Mouse (Mus musculus): ENCODE data around the gene Trp53. TPM values are rescaled to one million over a fixed set of nuclear protein-coding genes. Genes with fewer than 3 reads are reported as not detected.
"Not testable (repeated sequence)": the region's sequence is repeated elsewhere in the genome, so short reads cannot be mapped to it uniquely, and the experiment has no call there.

Gene Trp53
- total RNA-seq, 2 experiments from 2014 or later = 18.7 to 21.1 TPM

DNA sequence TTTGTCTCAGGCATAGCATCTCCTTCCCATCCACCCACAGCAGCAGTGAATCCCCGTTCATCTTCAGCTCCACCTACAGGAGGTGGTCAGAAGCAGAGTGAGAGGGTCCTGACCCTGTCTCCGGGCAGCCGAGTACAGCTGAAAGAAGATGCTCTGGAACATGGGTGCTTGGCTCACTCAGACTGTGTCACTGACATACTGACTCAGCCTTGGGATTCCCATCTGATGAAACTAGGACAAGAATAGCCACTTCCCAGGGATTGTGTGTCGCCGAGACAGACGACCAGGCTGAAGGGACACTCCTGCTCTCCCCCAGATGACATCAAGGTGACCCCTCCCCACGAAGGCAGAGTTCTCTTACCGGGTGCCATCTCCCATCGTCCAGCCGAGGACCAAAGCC, 36.6 kb downstream of the Trp53 start:
- DNase-seq (ENCODE audit: low spot score in 2 of 2) = no peak

DNA sequence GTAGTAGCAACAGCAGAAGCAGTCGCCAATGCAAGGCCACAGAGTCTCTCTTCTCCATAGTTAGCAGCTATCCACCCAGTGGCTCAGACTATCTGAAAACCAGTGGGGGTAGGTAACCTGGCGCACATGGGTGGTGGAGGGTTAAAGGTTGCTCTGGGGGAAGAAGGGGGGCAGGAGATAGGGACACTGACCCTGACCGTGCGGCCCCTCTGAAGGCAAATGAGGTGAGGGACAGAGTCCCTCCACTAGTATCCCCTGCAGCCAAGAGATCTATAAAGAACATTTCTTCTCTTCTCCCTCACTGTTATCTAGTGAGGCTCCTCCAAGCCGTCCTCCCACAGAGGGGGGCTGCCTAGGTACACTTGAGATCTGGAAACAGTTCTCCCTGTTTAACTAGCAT, 37.6 kb downstream of the Trp53 start, which contains the start of gene Shbg:
TSS of gene Shbg (minus strand) at position 101 of the 400 bp plus-strand sequence.
- no peak for DNase-seq (ENCODE audit: low spot score in 2 of 2)
- intact Hi-C loops (cut with DNase I) = no loop called here

More for the DNA sequence above, 36.6 kb downstream of the Trp53 start:
- intact Hi-C loops (cut with DNase I) = no loop called here

DNA sequence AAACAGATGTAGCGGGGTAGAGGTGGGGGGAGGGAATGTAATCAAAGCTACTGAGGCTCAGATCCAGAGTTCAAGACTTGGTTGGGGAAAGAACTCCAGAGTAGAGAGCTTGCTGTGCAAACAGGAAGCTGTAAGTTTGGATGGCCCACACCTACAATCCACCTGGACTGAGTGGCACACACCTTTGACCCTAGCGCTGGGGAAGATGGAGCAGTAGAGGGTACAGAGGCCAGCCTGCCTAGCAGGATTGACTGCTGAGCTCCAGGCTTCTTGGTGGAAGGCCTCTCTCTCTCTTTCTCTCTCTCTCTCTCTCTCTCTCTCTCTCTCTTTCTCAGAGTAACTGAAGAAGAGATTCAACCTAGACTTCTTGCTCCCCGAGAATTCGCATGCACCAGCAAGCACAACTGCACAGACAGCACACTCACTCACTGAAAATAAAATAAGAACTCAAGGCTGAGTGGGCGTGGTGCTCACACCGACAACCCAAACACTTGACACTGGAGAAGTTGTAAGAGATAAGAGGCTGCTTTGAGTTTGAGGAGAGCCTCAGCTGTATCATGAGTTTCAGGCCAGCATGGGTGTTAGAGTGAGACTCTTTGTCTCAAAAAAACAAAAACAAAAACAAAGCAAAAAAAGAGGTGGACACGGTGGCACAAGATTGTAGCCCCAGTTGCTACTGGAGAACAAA, 40.4 kb downstream of the Trp53 start:
- intact Hi-C loops (cut with DNase I) = no loop called here
- no peak for DNase-seq (ENCODE audit: low spot score in 2 of 2)

DNA sequence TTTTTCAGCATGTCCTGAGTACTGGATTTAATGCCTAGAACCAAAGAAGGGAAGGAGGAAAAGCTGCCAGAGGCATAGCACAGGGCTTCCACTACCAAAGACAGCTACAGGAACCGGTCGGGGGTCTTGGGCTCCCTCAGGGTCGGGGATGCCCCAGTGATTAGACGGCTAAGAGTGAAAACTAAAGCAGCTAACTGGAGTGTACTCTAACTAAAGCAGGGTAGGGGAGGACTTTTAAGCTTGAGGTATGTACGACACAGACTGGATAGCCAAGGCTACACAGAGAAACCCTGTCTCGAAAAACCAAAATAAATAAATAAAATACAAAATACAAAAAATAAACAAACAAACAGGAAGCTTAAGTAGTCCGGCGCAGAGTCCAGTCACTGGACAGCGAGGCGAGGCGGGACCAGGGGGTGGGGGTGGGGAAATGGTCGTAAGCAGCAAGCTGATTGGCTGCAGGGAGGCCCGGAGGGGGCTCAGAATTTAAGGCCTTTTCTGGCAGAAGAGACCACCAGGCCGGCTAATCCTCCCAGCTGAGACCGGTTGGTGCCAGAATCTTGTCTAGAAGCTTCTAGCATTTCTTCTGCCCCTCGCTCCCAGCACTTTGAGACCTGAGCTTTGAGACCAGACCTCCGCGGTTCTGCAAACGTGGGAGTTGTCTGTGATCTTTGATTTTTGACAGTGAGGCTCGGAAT, 41.6 kb downstream of the Trp53 start, which contains the start of gene Sat2:
TSS of gene Sat2 (plus strand) at position 454 of the 698 bp plus-strand sequence.
- DNase-seq (ENCODE audit: low spot score in 2 of 2) = peak; percentile 47 to 55
- intact Hi-C loops (cut with DNase I) = no loop called here

DNA sequence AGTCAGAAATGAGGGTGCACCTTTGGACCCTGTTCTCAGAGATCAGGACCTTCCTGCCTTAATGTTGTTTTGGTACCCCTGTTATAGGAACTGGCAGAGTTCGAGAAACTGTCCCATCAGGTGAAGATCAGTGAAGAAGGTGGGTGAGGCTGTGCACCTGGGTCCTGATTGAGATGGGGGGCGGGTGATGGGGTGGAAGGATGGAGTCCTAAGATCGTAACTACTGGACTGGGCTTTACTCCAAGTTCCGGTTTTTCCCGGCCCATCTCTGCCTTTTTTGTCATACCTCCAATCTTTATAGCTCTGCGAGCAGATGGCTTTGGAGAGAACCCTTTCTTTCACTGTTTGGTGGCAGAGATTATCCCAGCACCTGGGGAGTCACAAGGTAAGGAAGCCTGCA, 42.2 kb downstream of the Trp53 start:
- DNase-seq (ENCODE audit: low spot score in 2 of 2) = no peak
- intact Hi-C loops (cut with DNase I) = no loop called here

- DNase-seq (ENCODE audit: low spot score in 2 of 2) = no peak
- intact Hi-C loops (cut with DNase I) = no loop called here
These were observed 42.8 kb downstream of the Trp53 start for GRCm38 (mm10) chr11:69623006-69623405.

GRCm38 (mm10) chr11:69624339-69624738, 44.2 kb downstream of the Trp53 start:
- DNase-seq (ENCODE audit: low spot score in 2 of 2); intact Hi-C loops (cut with DNase I): not testable (repeated sequence)

DNA sequence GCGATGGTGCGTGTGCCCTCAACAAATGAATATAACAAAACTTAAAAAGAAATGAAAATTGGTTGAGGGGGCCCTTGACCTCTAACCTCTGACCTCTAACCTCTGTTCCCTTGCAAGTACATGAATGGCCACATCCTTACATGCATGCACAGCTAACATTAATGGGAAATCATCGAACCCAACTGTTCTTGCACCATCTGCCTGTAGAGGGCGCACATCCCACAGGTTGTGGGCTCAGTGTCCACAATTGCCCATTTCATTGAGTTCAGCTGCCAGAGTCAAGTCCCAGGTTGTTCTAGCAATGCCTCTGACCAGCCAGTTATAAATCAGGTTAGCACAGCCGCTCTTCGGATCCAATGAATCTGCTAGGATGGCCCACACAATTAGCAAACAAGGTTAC, 48.1 kb downstream of the Trp53 start:
- intact Hi-C loops (cut with DNase I) = no loop called here
- peak; percentile 68 to 69 for DNase-seq (ENCODE audit: low spot score in 2 of 2)

DNA sequence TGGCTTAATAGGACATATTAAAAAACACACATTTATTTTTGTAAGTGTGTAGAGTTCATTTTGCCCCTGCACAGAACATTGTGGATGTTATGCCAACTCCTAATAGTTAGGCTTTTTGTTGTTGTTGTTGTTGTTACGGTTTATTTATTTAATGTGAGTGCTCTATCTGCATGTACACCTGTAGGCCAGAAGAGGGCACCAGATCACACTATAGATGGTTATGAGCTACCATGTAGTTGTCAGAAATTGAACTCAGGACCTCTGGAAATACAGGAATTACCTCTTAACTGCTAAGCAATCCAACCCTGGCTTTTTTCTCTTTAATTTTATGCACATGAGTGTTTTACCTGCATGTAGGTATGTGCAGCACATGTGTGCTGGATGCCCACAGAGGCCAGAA, 49.6 kb downstream of the Trp53 start:
- intact Hi-C loops (cut with DNase I) = no loop called here
- DNase-seq (ENCODE audit: low spot score in 2 of 2) = no peak

GRCm38 (mm10) chr11:69632284-69633089, 52.3 kb downstream of the Trp53 start, which contains the start of gene Fxr2:
Fxr2 (plus strand) TSS chr11:69632990.
- intact Hi-C loops (cut with DNase I) = loop anchor here (2.0 kb wide), 1 partner anchor 30 kb away; the partner anchor contains the start of gene Mpdu1
- peak; percentile 100 for DNase-seq (ENCODE audit: low spot score in 2 of 2)

- intact Hi-C loops (cut with DNase I) = loop anchor here (2.0 kb wide), 1 partner anchor 30 kb away; the partner anchor contains the start of gene Mpdu1
- no peak for DNase-seq (ENCODE audit: low spot score in 2 of 2)
These were observed 53.1 kb downstream of the Trp53 start for GRCm38 (mm10) chr11:69633128-69633866.

- DNase-seq (ENCODE audit: low spot score in 2 of 2) = no peak
- intact Hi-C loops (cut with DNase I) = no loop called here
These were observed 55.3 kb downstream of the Trp53 start for GRCm38 (mm10) chr11:69635471-69635870.

Small RNAs within 50 kb of the gene (microRNA-seq; reads per million reads assigned to microRNA genes)
- gene Mir467f = 0 reads per million in 2 experiments

Other genes starting within 250 kb of the Trp53 start
- gene Rnf227, start 239.9 kb upstream of the Trp53 start, total RNA-seq (2021) = 100 to 1,000 TPM; 141 to 143 TPM
- gene Chd3, start 211.0 kb upstream of the Trp53 start, total RNA-seq (2021) = 100 to 1,000 TPM; 449 to 474 TPM
- gene Naa38, start 184.9 kb upstream of the Trp53 start, total RNA-seq (2021) = 100 to 1,000 TPM; 105 to 109 TPM
- 10 to 100 TPM; 35.9 to 41.3 TPM for gene Cyb5d1, start 184.7 kb upstream of the Trp53 start, total RNA-seq (2021)
- 1 to 10 TPM; 3.6 to 3.8 TPM for gene Tmem88, start 182.1 kb upstream of the Trp53 start, total RNA-seq (2021)
- gene Kdm6b, start 166.7 kb upstream of the Trp53 start, total RNA-seq (2021) = 10 to 100 TPM; 23.3 to 25.3 TPM
- 1 to 10 TPM; 3.0 to 3.6 TPM for gene Dnah2, start 31.2 kb upstream of the Trp53 start, total RNA-seq (2021)
- 10 to 100 TPM; 57.5 to 60.4 TPM for gene Efnb3, start 20.2 kb upstream of the Trp53 start, total RNA-seq (2021)
- 10 to 100 TPM; 10.1 to 10.4 TPM for gene Wrap53, start 104 bp upstream of the Trp53 start, total RNA-seq (2021)
- 100 to 1,000 TPM; 403 to 438 TPM for gene Atp1b2, start 25.6 kb downstream of the Trp53 start, total RNA-seq (2021)
- not detected for gene Shbg, start 37.5 kb downstream of the Trp53 start, total RNA-seq (2021)
- 1 to 10 TPM; 7.4 to 7.7 TPM for gene Sat2, start 41.7 kb downstream of the Trp53 start, total RNA-seq (2021)
- 100 to 1,000 TPM; 122 to 133 TPM for gene Fxr2, start 52.6 kb downstream of the Trp53 start, total RNA-seq (2021)
- gene Sox15, start 75.0 kb downstream of the Trp53 start, total RNA-seq (2021) = not detected
- 10 to 100 TPM; 59.1 to 59.7 TPM for gene Mpdu1, start 82.3 kb downstream of the Trp53 start, total RNA-seq (2021)
- 10 to 100 TPM; 17.5 to 19.6 TPM for gene Cd68, start 85.8 kb downstream of the Trp53 start, total RNA-seq (2021)
- gene Eif4a1, start 92.1 kb downstream of the Trp53 start, total RNA-seq (2021) = 100 to 1,000 TPM; 323 to 328 TPM
- gene Senp3, start 101.7 kb downstream of the Trp53 start, total RNA-seq (2021) = 10 to 100 TPM; 94.3 to 97.5 TPM
- 1 to 10 TPM; 2.0 to 2.7 TPM for gene Tnfsf13, start 105.4 kb downstream of the Trp53 start, total RNA-seq (2021)
- 1 to 10 TPM; 8.6 to 8.9 TPM for gene Tnfsf12, start 115.5 kb downstream of the Trp53 start, total RNA-seq (2021)
- 1 to 10 TPM; 1.9 to 2.2 TPM for gene Tnfsfm13, start 115.7 kb downstream of the Trp53 start, total RNA-seq (2021)
- 10 to 100 TPM; 53.3 to 53.6 TPM for gene Polr2a, start 178.3 kb downstream of the Trp53 start, total RNA-seq (2021)
- gene Slc35g3, start 181.6 kb downstream of the Trp53 start, total RNA-seq (2021) = not detected
- gene Zbtb4, start 185.6 kb downstream of the Trp53 start, total RNA-seq (2021) = 100 to 1,000 TPM; 110 to 114 TPM
- gene Chrnb1, start 215.6 kb downstream of the Trp53 start, total RNA-seq (2021) = 1 to 10 TPM; 1.3 to 2.0 TPM
- 10 to 100 TPM; 14.9 to 17.2 TPM for gene Fgf11, start 221.5 kb downstream of the Trp53 start, total RNA-seq (2021)
- gene Tmem102, start 225.3 kb downstream of the Trp53 start, total RNA-seq (2021) = not detected
- gene Gm39566, start 234.9 kb downstream of the Trp53 start, total RNA-seq (2021) = not detected
- gene Spem2, start 238.1 kb downstream of the Trp53 start, total RNA-seq (2021) = not detected
- gene Spem1, start 241.8 kb downstream of the Trp53 start, total RNA-seq (2021) = under 1 TPM in 1 of 2 experiments, not detected in 1; 0.43 TPM